Mouse (Mus musculus): ENCODE results near the gene Ttll6. TPM values are rescaled to one million over a fixed set of nuclear protein-coding genes. Genes with fewer than 3 reads are reported as not detected.

Gene Ttll6
- polyA plus RNA-seq, 1 experiment = not detected

DNA sequence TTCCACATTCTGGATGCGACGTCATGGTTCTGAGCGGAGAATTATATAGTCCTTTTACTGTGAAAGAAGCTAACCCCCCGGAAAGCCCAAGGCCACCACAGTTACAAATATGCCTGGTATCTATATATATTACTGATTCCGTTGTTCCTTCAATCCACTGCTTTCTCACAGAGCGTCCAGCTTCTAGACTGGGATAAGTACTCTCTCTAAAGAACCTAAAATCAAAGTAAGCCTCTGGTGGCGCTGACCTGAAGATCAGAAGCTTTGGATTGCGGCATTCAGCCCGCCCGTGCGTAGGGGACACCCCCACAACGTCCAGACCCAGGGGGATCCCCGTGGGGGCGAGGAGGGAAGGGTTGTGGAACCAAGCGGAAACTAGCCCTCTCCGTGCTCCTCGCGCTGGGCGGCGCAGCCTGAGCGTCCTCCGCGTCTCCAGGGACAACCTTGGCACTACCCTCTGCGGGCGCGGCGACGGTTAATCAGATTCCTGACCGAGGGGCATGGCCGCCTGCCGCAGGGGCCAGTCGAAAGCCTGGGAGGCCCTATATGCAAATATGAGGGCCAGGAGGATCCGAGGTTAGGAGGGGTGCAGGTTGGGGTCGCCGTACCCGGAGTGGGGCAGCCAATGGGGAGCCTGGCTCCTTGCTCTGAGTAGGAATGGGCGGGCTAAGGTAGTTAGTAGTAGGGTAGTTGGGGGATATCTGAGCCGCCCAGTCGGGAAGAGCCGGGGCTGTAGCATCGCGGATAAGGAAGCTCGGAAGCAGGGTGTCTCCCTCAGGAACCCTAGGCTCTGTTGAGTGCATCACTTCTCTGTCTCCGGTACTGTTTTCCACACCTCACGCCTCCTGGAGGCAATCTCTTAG, 9.3 kb upstream of the Ttll6 start:
- no peak overlapping the region for H3K27ac ChIP-seq (ENCODE audit: insufficient read depth, low read depth, low read length)
- no peaks in the 10 kb centered on the region for H3K36me3 ChIP-seq (ENCODE audit: control insufficient read depth, insufficient read depth, low read length)
- peaks cover 5% of the 10 kb centered on the region for H3K4me1 ChIP-seq (ENCODE audit: control insufficient read depth, insufficient read depth, insufficient read length, low read length)
- H3K4me3 ChIP-seq (ENCODE audit: low read depth, low read length) = peak overlapping the region; percentile 44
- TF ChIP-seq POLR2A (IDR thresholded peaks at IDR 0.05; ENCODE audit: low read depth, low read length) (no peak), CTCF (IDR thresholded peaks at IDR 0.05; ENCODE audit: extremely low read depth, insufficient read length, insufficient replicate concordance, low read depth, low read length) (no peak)
- H3K27me3 ChIP-seq (ENCODE audit: control insufficient read depth, insufficient read depth, low read length) = peaks cover 19% of the 10 kb centered on the region
- 4% methylated on average over 45 of the region's 45 CpGs for WGBS

GRCm38 (mm10) chr11:96130606-96131005, 3.0 kb upstream of the Ttll6 start:
- H3K36me3 ChIP-seq (ENCODE audit: control insufficient read depth, insufficient read depth, low read length) = no peaks in the 10 kb centered on the region
- no peak overlapping the region for H3K4me3 ChIP-seq (ENCODE audit: low read depth, low read length)
- peaks cover 2% of the 10 kb centered on the region; the same call in 1 of the 2 replicates for H3K4me1 ChIP-seq (ENCODE audit: control insufficient read depth, insufficient read depth, insufficient read length, low read length)
- 32% methylated on average over 10 of the region's 10 CpGs for WGBS
- no peaks in the 10 kb centered on the region for H3K27me3 ChIP-seq (ENCODE audit: control insufficient read depth, insufficient read depth, low read length)
- H3K27ac ChIP-seq (ENCODE audit: insufficient read depth, low read depth, low read length) = no peak overlapping the region
- TF ChIP-seq CTCF (IDR thresholded peaks at IDR 0.05; ENCODE audit: extremely low read depth, insufficient read length, insufficient replicate concordance, low read depth, low read length) (no peak), POLR2A (IDR thresholded peaks at IDR 0.05; ENCODE audit: low read depth, low read length) (no peak)

DNA sequence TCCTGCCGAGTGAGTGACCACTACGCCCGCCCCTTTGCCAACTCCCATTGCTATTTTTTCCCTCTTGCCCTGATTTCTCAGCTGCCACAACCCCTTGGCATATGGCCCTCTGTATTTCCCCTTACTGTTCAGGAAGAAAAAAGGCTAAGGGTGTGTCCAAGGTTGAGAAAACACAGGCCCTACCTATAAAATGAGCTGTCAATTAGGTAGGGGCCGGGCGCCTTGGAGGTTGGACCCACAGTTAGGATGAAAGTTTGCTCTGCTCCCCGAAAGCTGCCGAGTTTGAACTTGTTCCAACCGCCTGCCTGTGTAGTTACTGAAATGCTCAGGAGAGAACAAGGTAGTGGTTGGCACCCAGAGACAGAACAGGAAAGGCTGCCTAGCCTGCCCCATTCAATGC, 2.3 kb downstream of the Ttll6 start:
- Histone ChIP-seq H3K4me3 (ENCODE audit: low read depth, low read length) (no peak overlapping the region), H3K36me3 (ENCODE audit: control insufficient read depth, insufficient read depth, low read length) (no peaks in the 10 kb centered on the region), H3K27me3 (ENCODE audit: control insufficient read depth, insufficient read depth, low read length) (no peaks in the 10 kb centered on the region), H3K27ac (ENCODE audit: insufficient read depth, low read depth, low read length) (peak overlapping the region; percentile 65), H3K4me1 (ENCODE audit: control insufficient read depth, insufficient read depth, insufficient read length, low read length) (peaks cover 9% of the 10 kb centered on the region; the same call in 1 of the 2 replicates)
- WGBS = 23% methylated on average over 8 of the region's 8 CpGs
- TF ChIP-seq CTCF (IDR thresholded peaks at IDR 0.05; ENCODE audit: extremely low read depth, insufficient read length, insufficient replicate concordance, low read depth, low read length) = no peak
- TF ChIP-seq POLR2A (IDR thresholded peaks at IDR 0.05; ENCODE audit: low read depth, low read length) = no peak

DNA sequence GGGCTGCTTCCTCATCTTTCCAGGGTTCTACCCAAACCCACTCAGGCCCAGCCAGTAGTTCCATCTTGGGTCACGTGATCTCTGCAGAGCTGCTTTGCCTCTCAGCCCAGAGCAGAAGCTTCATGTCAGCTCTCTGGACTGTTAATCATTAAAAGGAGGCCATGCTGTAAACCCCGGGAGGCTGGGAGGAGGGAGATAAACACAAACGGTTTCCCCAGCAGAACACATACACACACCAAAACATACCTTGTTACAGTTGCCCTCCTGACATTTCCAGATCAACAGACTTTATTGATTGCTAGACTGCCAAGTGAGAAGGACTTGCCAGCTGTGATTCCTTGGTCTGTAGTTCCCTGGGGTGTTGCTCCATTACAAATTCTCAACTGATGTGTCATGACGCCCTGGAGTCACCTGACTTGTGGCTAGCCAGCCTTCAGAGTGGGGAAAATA, 7.2 kb downstream of the Ttll6 start:
- Histone ChIP-seq H3K27me3 (ENCODE audit: control insufficient read depth, insufficient read depth, low read length) (0 out of 2 replicates have a peak, but pooled peaks cover 1% of the 10 kb centered on the region), H3K27ac (ENCODE audit: insufficient read depth, low read depth, low read length) (peak overlapping the region; percentile 34), H3K36me3 (ENCODE audit: control insufficient read depth, insufficient read depth, low read length) (no peaks in the 10 kb centered on the region), H3K4me1 (ENCODE audit: control insufficient read depth, insufficient read depth, insufficient read length, low read length) (peaks cover 11% of the 10 kb centered on the region; the same call in 1 of the 2 replicates), H3K4me3 (ENCODE audit: low read depth, low read length) (no peak overlapping the region)
- TF ChIP-seq POLR2A (IDR thresholded peaks at IDR 0.05; ENCODE audit: low read depth, low read length) = no peak
- TF ChIP-seq CTCF (IDR thresholded peaks at IDR 0.05; ENCODE audit: extremely low read depth, insufficient read length, insufficient replicate concordance, low read depth, low read length) = no peak
- WGBS = 10% methylated on average over 4 of the region's 4 CpGs

- peaks cover 10% of the 10 kb centered on the region; the same call in 1 of the 2 replicates for H3K4me1 ChIP-seq (ENCODE audit: control insufficient read depth, insufficient read depth, insufficient read length, low read length)
- no peaks in the 10 kb centered on the region for H3K36me3 ChIP-seq (ENCODE audit: control insufficient read depth, insufficient read depth, low read length)
- H3K4me3 ChIP-seq (ENCODE audit: low read depth, low read length) = no peak overlapping the region
- TF ChIP-seq POLR2A (IDR thresholded peaks at IDR 0.05; ENCODE audit: low read depth, low read length) = no peak
- no peak for TF ChIP-seq CTCF (IDR thresholded peaks at IDR 0.05; ENCODE audit: extremely low read depth, insufficient read length, insufficient replicate concordance, low read depth, low read length)
- H3K27me3 ChIP-seq (ENCODE audit: control insufficient read depth, insufficient read depth, low read length) = 0 out of 2 replicates have a peak, but pooled peaks cover 5% of the 10 kb centered on the region
- H3K27ac ChIP-seq (ENCODE audit: insufficient read depth, low read depth, low read length) = no peak overlapping the region
- 68% methylated on average over 4 of the region's 4 CpGs for WGBS
These were observed 10.2 kb downstream of the Ttll6 start for GRCm38 (mm10) chr11:96143766-96144165.

DNA sequence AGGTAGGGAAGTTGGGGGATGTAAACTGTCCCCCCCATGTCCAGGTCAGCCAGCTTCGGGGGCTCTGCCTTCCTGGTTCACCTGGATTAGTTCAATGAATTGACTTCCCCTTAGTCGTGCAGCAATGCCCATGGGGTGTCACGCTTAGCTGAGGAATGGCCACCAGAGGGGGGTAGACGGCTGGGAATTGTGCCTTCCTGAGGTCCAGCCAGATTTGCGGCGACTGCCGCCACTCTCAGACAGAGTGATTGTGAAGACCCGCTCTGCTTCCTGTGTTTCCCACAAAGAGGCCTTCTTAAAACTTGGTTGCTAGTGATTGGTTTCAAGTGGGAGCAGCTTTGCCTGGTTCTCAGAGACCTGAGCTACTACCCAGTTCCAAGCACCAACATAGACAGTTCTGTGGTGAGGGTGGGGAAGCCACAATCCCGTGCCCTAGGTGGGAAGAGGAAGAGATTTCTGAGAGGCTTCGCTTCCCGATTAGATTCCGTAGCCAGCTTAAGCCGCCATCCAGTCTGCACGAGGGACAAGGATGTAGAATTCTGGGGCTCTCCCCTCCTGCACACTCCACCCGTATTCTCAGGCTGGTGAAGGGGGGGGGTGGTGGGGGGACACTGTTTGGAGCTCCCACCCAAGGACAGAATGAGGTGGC, 12.2 kb downstream of the Ttll6 start:
- Histone ChIP-seq H3K27ac (ENCODE audit: insufficient read depth, low read depth, low read length) (no peak overlapping the region), H3K4me1 (ENCODE audit: control insufficient read depth, insufficient read depth, insufficient read length, low read length) (peaks cover 8% of the 10 kb centered on the region; the same call in 1 of the 2 replicates), H3K27me3 (ENCODE audit: control insufficient read depth, insufficient read depth, low read length) (0 out of 2 replicates have a peak, but pooled peaks cover 5% of the 10 kb centered on the region), H3K4me3 (ENCODE audit: low read depth, low read length) (no peak overlapping the region), H3K36me3 (ENCODE audit: control insufficient read depth, insufficient read depth, low read length) (no peaks in the 10 kb centered on the region)
- 4% methylated on average over 15 of the region's 15 CpGs for WGBS
- TF ChIP-seq CTCF (IDR thresholded peaks at IDR 0.05; ENCODE audit: extremely low read depth, insufficient read length, insufficient replicate concordance, low read depth, low read length) (peak; percentile 76), POLR2A (IDR thresholded peaks at IDR 0.05; ENCODE audit: low read depth, low read length) (no peak)

DNA sequence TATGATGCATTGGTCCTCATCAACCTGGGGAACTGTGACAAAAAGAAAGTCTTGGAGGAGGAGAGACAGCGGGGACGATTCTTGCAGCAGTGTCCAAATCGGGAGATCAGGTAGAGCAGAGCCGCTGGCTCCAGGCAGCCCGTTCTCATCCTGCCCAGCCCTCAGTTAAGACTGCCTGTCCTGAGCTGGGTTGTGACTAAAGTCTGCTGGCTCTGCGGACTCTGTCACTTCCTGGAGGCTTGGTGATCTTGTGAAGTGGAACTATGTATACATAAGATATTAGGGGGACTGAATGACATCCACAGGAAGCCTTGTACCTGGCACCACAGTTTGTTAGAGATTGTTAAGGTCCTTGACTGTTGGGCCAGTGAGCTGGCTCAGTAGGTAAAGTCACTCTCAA, 13.9 kb downstream of the Ttll6 start:
- H3K27me3 ChIP-seq (ENCODE audit: control insufficient read depth, insufficient read depth, low read length) = 0 out of 2 replicates have a peak, but pooled peaks cover 5% of the 10 kb centered on the region
- peaks cover 4% of the 10 kb centered on the region; the same call in 1 of the 2 replicates for H3K4me1 ChIP-seq (ENCODE audit: control insufficient read depth, insufficient read depth, insufficient read length, low read length)
- no peak for TF ChIP-seq POLR2A (IDR thresholded peaks at IDR 0.05; ENCODE audit: low read depth, low read length)
- no peak for TF ChIP-seq CTCF (IDR thresholded peaks at IDR 0.05; ENCODE audit: extremely low read depth, insufficient read length, insufficient replicate concordance, low read depth, low read length)
- 24% methylated on average over 6 of the region's 6 CpGs for WGBS
- no peaks in the 10 kb centered on the region for H3K36me3 ChIP-seq (ENCODE audit: control insufficient read depth, insufficient read depth, low read length)
- H3K27ac ChIP-seq (ENCODE audit: insufficient read depth, low read depth, low read length) = no peak overlapping the region
- no peak overlapping the region for H3K4me3 ChIP-seq (ENCODE audit: low read depth, low read length)

Measured in small intestine, adult 2 months (tissue).